Mouse (Mus musculus): ENCODE measurements around the gene Riiad1. TPM values are rescaled to one million over a fixed set of nuclear protein-coding genes. Genes with fewer than 3 reads are reported as not detected.

Gene Riiad1
- polyA plus RNA-seq, 1 experiment: 13.6 TPM

DNA sequence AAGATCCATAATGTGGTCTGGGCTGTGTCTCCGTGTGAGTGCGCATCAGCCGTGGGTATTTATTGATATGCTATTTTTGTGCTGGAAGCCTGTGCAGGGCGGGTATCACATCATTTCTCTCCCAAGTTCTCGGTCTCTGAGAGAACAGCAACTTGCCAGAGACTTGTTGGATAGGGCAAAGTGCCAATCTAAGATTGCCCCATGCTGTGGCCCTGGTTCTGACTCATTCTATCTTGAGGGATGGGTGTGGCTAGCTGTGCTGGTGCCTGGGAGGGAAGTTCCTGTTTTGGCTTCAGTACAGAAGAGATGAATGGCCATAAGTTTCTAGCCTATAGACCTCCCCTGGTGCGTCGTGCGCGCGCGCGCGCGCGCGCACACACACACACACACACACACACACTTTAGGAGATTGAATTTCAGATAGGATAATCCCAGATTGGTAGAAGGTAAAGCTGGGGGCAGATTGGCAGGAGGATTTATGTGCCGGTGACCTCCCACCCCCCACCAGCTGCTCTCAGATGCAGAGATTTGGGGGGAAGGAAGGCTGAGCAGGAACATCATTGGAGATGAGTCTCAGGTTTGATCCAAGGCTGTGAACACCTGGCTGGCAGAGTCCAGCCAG lies 2.7 kb upstream of the Riiad1 start:
- WGBS: 81% methylated on average over 17 of the region's 17 CpGs
- no peak for TF ChIP-seq POLR2A (IDR thresholded peaks at IDR 0.05; ENCODE audit: borderline replicate concordance, control insufficient read depth, low read depth, low read length)
- no peak for TF ChIP-seq CTCF (IDR thresholded peaks at IDR 0.05; ENCODE audit: control insufficient read depth, insufficient read depth, low read length)
- Histone ChIP-seq H3K27ac (ENCODE audit: control insufficient read depth, insufficient read depth, low read depth, low read length, poor library complexity) (no peak overlapping the region), H3K4me3 (replicated peaks; ENCODE audit: control insufficient read depth, low read depth, low read length) (no peak overlapping the region), H3K4me1 (ENCODE audit: control insufficient read depth, insufficient read depth, low read length) (no peaks in the 10 kb centered on the region)

DNA sequence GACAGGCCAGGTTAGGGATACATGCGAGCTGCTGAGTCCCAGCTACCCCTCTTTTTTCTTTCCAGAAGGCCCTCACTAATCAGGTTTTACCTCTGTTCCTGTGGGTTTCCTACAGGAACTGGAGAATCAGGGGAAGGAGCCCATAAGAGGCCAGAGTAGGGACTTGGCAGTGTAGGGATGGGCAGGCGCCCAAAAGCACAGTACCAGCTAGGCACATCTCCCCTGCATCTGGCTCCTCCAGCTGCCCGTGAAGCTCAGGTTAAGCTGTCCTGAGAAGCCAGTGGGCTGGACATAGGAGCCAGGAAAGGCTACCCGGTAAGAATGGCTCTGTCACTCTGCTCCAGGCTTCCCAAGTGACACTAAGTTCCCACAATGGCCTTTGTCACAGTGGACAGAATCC lies 1.3 kb upstream of the Riiad1 start:
- TF ChIP-seq CTCF (IDR thresholded peaks at IDR 0.05; ENCODE audit: control insufficient read depth, insufficient read depth, low read length) (no peak), POLR2A (IDR thresholded peaks at IDR 0.05; ENCODE audit: borderline replicate concordance, control insufficient read depth, low read depth, low read length) (no peak)

DNA sequence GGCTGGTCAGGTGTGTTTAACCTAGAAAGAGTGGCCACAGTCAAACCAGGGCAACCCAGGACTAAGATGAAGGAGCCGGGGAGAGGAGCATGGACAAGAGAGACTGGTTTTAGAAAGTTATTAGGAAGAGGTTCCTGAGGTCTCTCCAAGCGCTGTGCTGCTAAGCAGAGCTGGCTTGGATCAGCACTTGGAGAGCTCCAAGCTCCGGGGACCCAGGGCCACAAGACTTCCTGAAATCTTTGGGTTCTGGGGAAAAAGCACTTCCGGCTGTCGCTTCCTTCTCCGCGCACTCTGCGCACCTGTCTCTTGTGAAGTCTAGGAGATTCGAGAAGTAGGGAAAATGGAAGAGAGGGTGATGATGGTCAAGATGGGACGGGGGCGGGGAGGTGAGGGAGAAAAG lies 577 bp downstream of the Riiad1 start:
- H3K4me1 ChIP-seq (ENCODE audit: control insufficient read depth, insufficient read depth, low read length): no peaks in the 10 kb centered on the region
- TF ChIP-seq POLR2A (IDR thresholded peaks at IDR 0.05; ENCODE audit: borderline replicate concordance, control insufficient read depth, low read depth, low read length) (no peak), CTCF (IDR thresholded peaks at IDR 0.05; ENCODE audit: control insufficient read depth, insufficient read depth, low read length) (no peak)
- no peak overlapping the region for H3K4me3 ChIP-seq (replicated peaks; ENCODE audit: control insufficient read depth, low read depth, low read length)
- 5% methylated on average over 11 of the region's 11 CpGs for WGBS
- H3K27ac ChIP-seq (ENCODE audit: control insufficient read depth, insufficient read depth, low read depth, low read length, poor library complexity): no peak overlapping the region

More for the DNA sequence above, 1.3 kb upstream of the Riiad1 start:
- Histone ChIP-seq H3K4me1 (ENCODE audit: control insufficient read depth, insufficient read depth, low read length) (no peaks in the 10 kb centered on the region), H3K4me3 (replicated peaks; ENCODE audit: control insufficient read depth, low read depth, low read length) (no peak overlapping the region), H3K27ac (ENCODE audit: control insufficient read depth, insufficient read depth, low read depth, low read length, poor library complexity) (no peak overlapping the region)
- 61% methylated on average over 4 of the region's 4 CpGs for WGBS

DNA sequence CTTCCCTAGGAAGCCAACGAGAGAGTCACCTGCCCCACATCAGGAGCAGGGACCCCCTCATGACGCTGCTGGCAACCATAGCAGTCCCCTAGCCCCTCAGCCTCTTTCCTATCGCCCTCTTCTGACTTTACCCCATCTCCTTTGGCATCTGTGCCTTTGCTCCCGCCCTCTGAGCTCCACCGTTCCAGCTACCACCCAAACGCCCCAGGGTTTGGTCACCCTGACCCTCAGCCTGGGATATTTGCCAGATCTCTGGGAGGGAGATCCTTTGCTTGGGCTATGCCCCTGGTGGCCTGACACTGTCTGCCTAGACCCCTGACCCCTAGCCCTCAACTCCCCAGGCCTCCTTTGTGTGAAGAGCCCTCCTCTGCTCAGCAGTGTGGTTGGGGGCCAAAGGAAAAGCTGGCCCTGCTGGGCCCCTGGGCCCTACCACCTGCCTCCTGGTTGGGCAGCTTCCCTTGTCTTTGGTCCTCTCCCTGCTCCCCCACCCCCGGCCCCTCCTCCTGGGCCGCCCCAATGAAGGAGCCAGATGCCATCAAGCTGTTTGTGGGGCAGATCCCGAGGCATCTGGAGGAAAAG lies 1.5 kb downstream of the Riiad1 start:
- Histone ChIP-seq H3K4me1 (ENCODE audit: control insufficient read depth, insufficient read depth, low read length) (no peaks in the 10 kb centered on the region), H3K4me3 (replicated peaks; ENCODE audit: control insufficient read depth, low read depth, low read length) (no peak overlapping the region), H3K27ac (ENCODE audit: control insufficient read depth, insufficient read depth, low read depth, low read length, poor library complexity) (no peak overlapping the region)
- TF ChIP-seq CTCF (IDR thresholded peaks at IDR 0.05; ENCODE audit: control insufficient read depth, insufficient read depth, low read length) (no peak), POLR2A (IDR thresholded peaks at IDR 0.05; ENCODE audit: borderline replicate concordance, control insufficient read depth, low read depth, low read length) (no peak)
- 17% methylated on average over 9 of the region's 9 CpGs for WGBS

DNA sequence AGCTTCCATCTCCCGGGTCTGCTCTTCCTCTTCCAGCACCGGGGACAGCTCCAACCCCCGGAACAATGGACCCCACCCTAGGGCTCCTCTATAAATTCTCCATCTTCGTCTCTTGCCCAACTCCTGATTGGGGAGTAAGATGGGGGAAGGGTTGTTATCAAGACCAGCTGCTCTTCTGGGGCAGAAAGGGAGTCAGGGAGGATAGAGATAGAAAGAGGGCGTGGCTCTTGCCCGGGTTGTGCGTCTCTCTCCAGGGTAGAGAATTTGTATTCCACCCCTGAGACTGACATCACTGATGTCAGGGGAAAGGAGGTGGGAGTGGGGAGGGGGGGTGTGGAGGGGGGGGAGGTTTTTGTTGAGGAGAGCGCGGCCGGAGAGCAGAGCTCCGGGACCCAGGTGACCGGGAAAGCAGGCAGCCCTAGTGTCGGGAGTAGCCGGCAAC lies 2.1 kb downstream of the Riiad1 start, which contains the start of gene Celf3:
Gene Celf3 (plus strand): TSS at position 315 of the 442 bp plus-strand sequence.
- TF ChIP-seq CTCF (IDR thresholded peaks at IDR 0.05; ENCODE audit: control insufficient read depth, insufficient read depth, low read length) (no peak), POLR2A (IDR thresholded peaks at IDR 0.05; ENCODE audit: borderline replicate concordance, control insufficient read depth, low read depth, low read length) (no peak)
- no peak within 1 kb of the TSS for H3K4me3 ChIP-seq (replicated peaks; ENCODE audit: control insufficient read depth, low read depth, low read length)
- WGBS: 4% methylated on average over 14 of the region's 14 CpGs
- H3K27ac ChIP-seq (ENCODE audit: control insufficient read depth, insufficient read depth, low read depth, low read length, poor library complexity): no peak within 1 kb of the TSS
- no peaks in the 10 kb centered on the region for H3K4me1 ChIP-seq (ENCODE audit: control insufficient read depth, insufficient read depth, low read length)

DNA sequence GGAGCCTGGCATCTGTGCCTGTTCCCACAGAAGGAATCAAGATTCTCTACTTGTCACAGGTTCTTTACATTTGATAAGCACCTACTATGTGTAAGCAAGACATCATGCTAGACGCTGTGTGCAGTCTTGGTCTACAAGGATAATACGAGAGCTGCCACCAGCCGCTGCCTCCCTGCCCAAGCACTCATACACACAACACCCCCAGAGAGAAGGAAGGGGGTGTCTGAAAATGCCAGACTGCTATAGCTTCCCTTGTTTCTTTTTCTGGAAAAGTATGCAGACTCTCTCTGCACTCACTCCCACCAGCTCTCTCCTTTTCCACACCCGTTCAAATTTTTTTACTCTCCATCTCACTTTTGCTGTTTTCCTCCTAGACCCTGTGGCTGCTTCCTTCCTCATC lies 2.7 kb downstream of the Riiad1 start:
- TF ChIP-seq CTCF (IDR thresholded peaks at IDR 0.05; ENCODE audit: control insufficient read depth, insufficient read depth, low read length): no peak
- TF ChIP-seq POLR2A (IDR thresholded peaks at IDR 0.05; ENCODE audit: borderline replicate concordance, control insufficient read depth, low read depth, low read length): no peak
- WGBS: 64% methylated on average over 4 of the region's 4 CpGs
- Histone ChIP-seq H3K4me1 (ENCODE audit: control insufficient read depth, insufficient read depth, low read length) (no peaks in the 10 kb centered on the region), H3K4me3 (replicated peaks; ENCODE audit: control insufficient read depth, low read depth, low read length) (no peak overlapping the region), H3K27ac (ENCODE audit: control insufficient read depth, insufficient read depth, low read depth, low read length, poor library complexity) (no peak overlapping the region)

DNA sequence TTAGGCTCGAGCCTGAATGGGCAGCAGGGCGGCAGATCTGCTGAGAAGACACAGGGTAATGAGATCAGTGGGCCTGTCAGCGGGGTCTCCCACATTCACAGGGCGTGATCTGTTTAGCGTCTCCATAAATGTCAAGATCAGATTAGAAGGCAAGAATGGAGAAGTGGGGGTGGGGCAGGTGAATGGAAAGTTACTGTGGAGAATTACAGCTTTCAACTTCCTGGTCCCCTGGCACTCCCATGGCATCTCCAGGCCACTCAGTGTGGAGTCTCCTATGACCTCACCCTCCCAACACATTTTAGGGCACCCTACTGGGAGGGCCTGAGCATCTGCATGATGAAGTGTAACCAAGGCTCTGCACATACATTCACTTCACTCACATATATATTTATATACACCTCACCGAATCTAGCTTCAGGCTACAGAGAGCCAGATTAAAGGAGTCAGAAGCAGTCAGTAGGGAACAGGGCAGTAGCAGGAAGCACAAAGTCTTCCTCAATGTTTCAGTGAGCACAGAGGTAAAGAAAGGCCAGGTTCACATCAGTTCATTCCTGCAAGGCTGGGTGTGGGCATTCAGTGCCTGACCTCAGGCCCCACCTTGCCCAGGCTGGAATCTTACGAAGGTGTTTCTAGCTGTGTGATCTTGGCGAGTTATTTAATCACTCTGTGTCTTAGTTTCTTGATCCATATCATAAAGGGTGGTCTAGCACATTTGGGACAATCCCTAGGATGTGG lies 3.7 kb downstream of the Riiad1 start:
- 64% methylated on average over 8 of the region's 8 CpGs for WGBS

DNA sequence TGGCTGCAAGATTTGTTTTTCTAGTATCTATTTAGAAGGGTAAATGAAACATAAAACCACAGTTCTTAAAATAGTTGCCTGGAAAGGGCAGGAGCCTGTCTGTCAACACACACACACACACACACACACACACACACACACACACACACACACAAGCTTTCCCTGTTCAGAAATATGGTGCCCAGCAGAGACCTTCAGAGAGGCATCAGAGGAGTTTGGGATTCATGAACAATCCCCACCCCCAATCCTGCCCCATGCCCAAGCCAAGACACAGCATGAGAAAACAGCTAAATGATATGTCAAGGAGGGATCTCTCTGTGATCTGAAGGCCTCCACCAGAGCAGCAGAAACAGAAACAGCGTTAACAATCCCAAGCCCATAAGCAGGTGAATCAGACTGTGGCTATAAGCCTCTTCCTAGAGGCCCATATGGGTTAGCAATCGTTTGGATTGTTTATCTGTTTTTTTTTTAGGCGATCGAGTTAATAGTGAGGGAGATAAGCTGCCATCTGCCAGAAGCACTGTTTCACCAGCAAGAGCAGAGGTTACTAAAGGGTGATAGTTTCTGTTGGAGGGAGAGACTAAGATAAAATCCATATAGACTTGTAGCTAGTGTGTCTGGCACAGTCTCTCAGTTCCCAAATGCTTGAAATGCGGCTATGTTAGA lies 6.4 kb downstream of the Riiad1 start:
- TF ChIP-seq POLR2A (IDR thresholded peaks at IDR 0.05; ENCODE audit: borderline replicate concordance, control insufficient read depth, low read depth, low read length) (no peak), CTCF (IDR thresholded peaks at IDR 0.05; ENCODE audit: control insufficient read depth, insufficient read depth, low read length) (no peak)
- Histone ChIP-seq H3K4me1 (ENCODE audit: control insufficient read depth, insufficient read depth, low read length) (no peaks in the 10 kb centered on the region), H3K4me3 (replicated peaks; ENCODE audit: control insufficient read depth, low read depth, low read length) (no peak overlapping the region), H3K27ac (ENCODE audit: control insufficient read depth, insufficient read depth, low read depth, low read length, poor library complexity) (no peak overlapping the region)
- 64% methylated on average over 5 of the region's 5 CpGs for WGBS

More for the DNA sequence above, 3.7 kb downstream of the Riiad1 start:
- no peak overlapping the region for H3K4me3 ChIP-seq (replicated peaks; ENCODE audit: control insufficient read depth, low read depth, low read length)
- no peak overlapping the region for H3K27ac ChIP-seq (ENCODE audit: control insufficient read depth, insufficient read depth, low read depth, low read length, poor library complexity)
- no peak for TF ChIP-seq POLR2A (IDR thresholded peaks at IDR 0.05; ENCODE audit: borderline replicate concordance, control insufficient read depth, low read depth, low read length)
- TF ChIP-seq CTCF (IDR thresholded peaks at IDR 0.05; ENCODE audit: control insufficient read depth, insufficient read depth, low read length): no peak
- no peaks in the 10 kb centered on the region for H3K4me1 ChIP-seq (ENCODE audit: control insufficient read depth, insufficient read depth, low read length)
